Mouse (Mus musculus) midbrain, embryonic 13.5 days (tissue): ENCODE data around the gene Morf4l2. TPM values are rescaled to one million over a fixed set of nuclear protein-coding genes. Genes with fewer than 3 reads are reported as not detected.
"Not testable (repeated sequence)": the region's sequence is repeated elsewhere in the genome, so short reads cannot be mapped to it uniquely, and the experiment has no call there.

Source experiments
- ATAC-seq: fragments of 200-750 bp; cut with Nextera tagmentation; 2 replicates; pipeline ENCODE4 v1.8.0; 2017; ENCODE audit warnings: mild to moderate bottlenecking, moderate TSS enrichment, moderate library complexity
- H3K27ac ChIP-seq: fragments of 300-500 bp; sonication (generic); 2 replicates; pipeline ENCODE4 v1.5.1; 2015; ENCODE audit warnings: inconsistent platforms, mild to moderate bottlenecking, moderate library complexity
- H3K27me3 ChIP-seq: fragments of 300-500 bp; sonication (generic); 2 replicates; pipeline ENCODE4 v1.6.1; 2015; ENCODE audit warnings: mild to moderate bottlenecking, inconsistent platforms
- H3K36me3 ChIP-seq: fragments of 300-500 bp; sonication (generic); 2 replicates; pipeline ENCODE4 v1.6.1; 2015; ENCODE audit warnings: mild to moderate bottlenecking, inconsistent platforms
- H3K4me1 ChIP-seq: fragments of 300-500 bp; sonication (generic); replicated peaks from 2 replicates; pipeline ENCODE4 v1.6.1; 2015; ENCODE audit warnings: inconsistent platforms
- H3K4me2 ChIP-seq: fragments of 300-500 bp; sonication (generic); replicated peaks from 2 replicates; pipeline ENCODE4 v1.6.1; 2015; ENCODE audit warnings: moderate library complexity, mild to moderate bottlenecking, inconsistent platforms
- H3K4me3 ChIP-seq: fragments of 300-500 bp; sonication (generic); replicated peaks from 2 replicates; pipeline ENCODE4 v1.5.1; 2015; ENCODE audit warnings: mild to moderate bottlenecking, inconsistent platforms
- H3K9ac ChIP-seq: fragments of 300-500 bp; sonication (generic); replicated peaks from 2 replicates; pipeline ENCODE4 v1.6.1; 2015; ENCODE audit warnings: mild to moderate bottlenecking, inconsistent platforms
- H3K9me3 ChIP-seq: fragments of 300-500 bp; sonication (generic); 2 replicates; pipeline ENCODE4 v1.6.1; 2016; ENCODE audit warnings: mild to moderate bottlenecking, inconsistent platforms
- WGBS: fragments of 180-500 bp; shearing (Covaris S2); methylation state at CpG from one replicate; pipeline ENCODE4 v1.1.7; 2015; 5-methylcytosine and 5-hydroxymethylcytosine counted together
- polyA plus RNA-seq: library from polyadenylated mRNA; unstranded; fragments of >200 nt; fragmentation: Nextera tagmentation; extraction: Ambion mirVana; gene quantifications from 2 replicates; pipeline ENCODE4 v1.2.1, GENCODE M21; 2015

Gene Morf4l2
- polyA plus RNA-seq, 1 experiment from 2014 or later: 563 TPM

DNA sequence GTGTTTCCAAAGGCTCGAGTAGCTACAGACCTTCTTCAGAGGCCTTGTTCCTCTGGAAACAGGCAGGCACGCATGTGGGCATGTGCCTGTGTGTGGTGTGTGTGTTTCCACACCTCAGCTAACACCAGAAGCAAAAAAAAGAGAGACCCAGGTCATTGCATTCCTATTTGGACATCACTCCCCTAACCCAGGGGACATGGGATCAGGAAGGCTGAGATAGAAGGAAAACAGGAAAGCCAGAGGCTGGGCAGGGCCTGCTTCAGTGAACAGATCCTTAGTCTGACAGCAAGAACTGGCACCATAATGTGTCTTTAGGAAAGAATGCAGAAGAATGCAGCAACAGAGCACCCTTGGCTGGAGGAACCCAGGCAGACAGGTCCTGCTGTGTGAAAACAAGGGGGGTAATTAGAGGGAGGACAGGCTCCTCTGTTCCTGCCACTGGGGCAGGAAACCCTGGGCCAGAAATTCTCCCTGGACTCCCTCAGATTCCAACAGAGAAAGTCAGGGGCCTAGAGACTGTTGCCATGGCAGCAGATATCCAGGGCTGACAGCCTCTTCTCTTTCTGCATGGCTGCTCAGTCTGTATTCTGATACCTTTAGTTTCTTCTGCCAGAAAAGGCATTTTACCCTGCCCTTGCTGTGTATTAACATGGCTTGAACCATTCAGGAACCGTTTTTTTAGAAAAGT, 51.7 kb downstream of the Morf4l2 start:
- not testable (repeated sequence) for H3K4me3 ChIP-seq, H3K9ac ChIP-seq, H3K9me3 ChIP-seq, H3K4me1 ChIP-seq, H3K36me3 ChIP-seq, H3K27me3 ChIP-seq, H3K4me2 ChIP-seq
- ATAC-seq: peak; percentile 94
- WGBS: 32% methylated on average over 3 of the region's 3 CpGs
- H3K27ac ChIP-seq: peak overlapping the region; percentile 74

Other genes with a start within 250 kb of the Morf4l2 start
- not detected in 2 replicates for gene Kir3dl1, start 225.7 kb downstream of the Morf4l2 start, polyA plus RNA-seq
- gene Kir3dl2, start 199.6 kb downstream of the Morf4l2 start, polyA plus RNA-seq: 0.18 TPM in 1 of 2 replicates, not detected in the other
- gene Tceal3, start 152.8 kb downstream of the Morf4l2 start, polyA plus RNA-seq: 45.7 TPM in 2 replicates
- 18.6 and 20.0 TPM in 2 replicates for gene Tceal1, start 35.7 kb downstream of the Morf4l2 start, polyA plus RNA-seq
- 0.10 TPM in 1 of 2 replicates, not detected in the other for gene Glra4, start 36.5 kb upstream of the Morf4l2 start, polyA plus RNA-seq
- gene Plp1, start 79.0 kb upstream of the Morf4l2 start, polyA plus RNA-seq: 8.7 and 10.7 TPM in 2 replicates
- gene Rab9b, start 125.1 kb upstream of the Morf4l2 start, polyA plus RNA-seq: 14.7 and 16.8 TPM in 2 replicates
- not detected in 2 replicates for gene H2bfm, start 183.6 kb upstream of the Morf4l2 start, polyA plus RNA-seq
- 84.4 and 99.7 TPM in 2 replicates for gene Tmsb15b2, start 231.8 kb upstream of the Morf4l2 start, polyA plus RNA-seq
- 6.8 and 11.3 TPM in 2 replicates for gene Tmsb15l, start 233.2 kb upstream of the Morf4l2 start, polyA plus RNA-seq
- 32.7 and 36.1 TPM in 2 replicates for gene Tmsb15b1, start 233.2 kb upstream of the Morf4l2 start, polyA plus RNA-seq
- gene Zcchc18, start 249.5 kb upstream of the Morf4l2 start, polyA plus RNA-seq: 234 and 245 TPM in 2 replicates